In genomic region chr17:85395502-85395901, GRCm38 (mm10) we compare ENCODE assay signal across 8 mouse cellular contexts.
DNase-seq lines count a peak whose midpoint lies in the region; ATAC-seq and TF ChIP-seq lines count a peak whose summit lies in the region.

No protein-coding gene starts in this region.

- H3K36me3 ChIP-seq in liver, embryonic 11.5 days (ENCODE audit: control insufficient read depth, insufficient read depth, low read length), result no peaks in the 10 kb centered on the region
- no peaks in the 10 kb centered on the region for H3K36me3 ChIP-seq in liver, embryonic 12.5 days
- no peaks in the 10 kb centered on the region for H3K36me3 ChIP-seq in intestine, postnatal 0 days (ENCODE audit: control insufficient read depth, insufficient read depth)

- DNase-seq in liver, embryonic 11.5 days (ENCODE audit: low spot score), result no peak
- DNase-seq in retina, postnatal 1 day, result peak; percentile 88
- no peak for DNase-seq in thymus, postnatal 0 days (ENCODE audit: low spot score)
- DNase-seq in cerebellum, postnatal 14 days, result no peak
- DNase-seq in layer of hippocampus, postnatal 25 days (ENCODE audit: extremely low spot score in 1 of 2, low spot score in 1 of 2), result no peak

- no peak overlapping the region for H3K9ac ChIP-seq in liver, embryonic 11.5 days (ENCODE audit: low read depth, low read length)
- no peak overlapping the region for H3K9ac ChIP-seq in liver, embryonic 12.5 days
- H3K9ac ChIP-seq in intestine, postnatal 0 days (ENCODE audit: low read depth, low read length), result no peak overlapping the region

- WGBS in liver, embryonic 11.5 days, result 40% methylated on average over 5 of the region's 5 CpGs
- 16% methylated on average over 5 of the region's 5 CpGs for WGBS in liver, embryonic 12.5 days (ENCODE audit: insufficient replicate concordance)
- 38% methylated on average over 5 of the region's 5 CpGs for WGBS in intestine, postnatal 0 days

- no peak overlapping the region for H3K27ac ChIP-seq in liver, embryonic 11.5 days (ENCODE audit: low read depth, low read length)
- no peak overlapping the region for H3K27ac ChIP-seq in liver, embryonic 12.5 days
- H3K27ac ChIP-seq in intestine, postnatal 0 days (ENCODE audit: low read depth, low read length), result no peak overlapping the region

- no peak for TF ChIP-seq CTCF in intestine, postnatal 0 days (IDR thresholded peaks at IDR 0.05; ENCODE audit: low read depth)

- no peaks in the 10 kb centered on the region for H3K9me3 ChIP-seq in liver, embryonic 11.5 days (ENCODE audit: control insufficient read depth, low read length)
- H3K9me3 ChIP-seq in liver, embryonic 12.5 days (replicated peaks), result no peaks in the 10 kb centered on the region
- no peaks in the 10 kb centered on the region for H3K9me3 ChIP-seq in intestine, postnatal 0 days (ENCODE audit: control insufficient read depth)

- 0 out of 2 replicates have a peak, but pooled peaks have one; percentile 23 for ATAC-seq in liver, embryonic 11.5 days (replicated peaks; ENCODE audit: low FRiP score)
- ATAC-seq in liver, embryonic 12.5 days, result no peak
- ATAC-seq in common myeloid progenitor, adult 5-6 weeks (replicated peaks; ENCODE audit: low read depth, poor library complexity, severe bottlenecking), result peak; percentile 98
- ATAC-seq in intestine, postnatal 0 days, result peak; percentile 76

- H3K4me2 ChIP-seq in liver, embryonic 11.5 days, result no peak overlapping the region
- no peak overlapping the region for H3K4me2 ChIP-seq in liver, embryonic 12.5 days
- peak overlapping the region; percentile 25 for H3K4me2 ChIP-seq in intestine, postnatal 0 days (replicated peaks; ENCODE audit: low read depth)

- no peaks in the 10 kb centered on the region for H3K27me3 ChIP-seq in liver, embryonic 11.5 days (replicated peaks; ENCODE audit: control insufficient read depth, insufficient read depth, low read length)
- no peaks in the 10 kb centered on the region for H3K27me3 ChIP-seq in liver, embryonic 12.5 days (replicated peaks)
- no peaks in the 10 kb centered on the region for H3K27me3 ChIP-seq in intestine, postnatal 0 days (replicated peaks; ENCODE audit: control insufficient read depth, insufficient read depth, low read length)

- H3K4me1 ChIP-seq in liver, embryonic 11.5 days (replicated peaks; ENCODE audit: control insufficient read depth, insufficient read depth, low read length), result no peaks in the 10 kb centered on the region
- H3K4me1 ChIP-seq in liver, embryonic 12.5 days, result 0 out of 2 replicates have a peak, but pooled peaks cover 6% of the 10 kb centered on the region
- no peaks in the 10 kb centered on the region for H3K4me1 ChIP-seq in intestine, postnatal 0 days (replicated peaks; ENCODE audit: control insufficient read depth, insufficient read depth, low read length)

- no peak overlapping the region for H3K4me3 ChIP-seq in liver, embryonic 11.5 days (ENCODE audit: low read depth, low read length)
- no peak overlapping the region for H3K4me3 ChIP-seq in liver, embryonic 12.5 days
- 0 out of 2 replicates have a peak overlapping the region, but pooled peaks have one; percentile 2 for H3K4me3 ChIP-seq in intestine, postnatal 0 days (ENCODE audit: low read depth, low read length)
